Mouse (Mus musculus): Measurements from ENCODE around the gene Stpg4. TPM values are rescaled to one million over a fixed set of nuclear protein-coding genes. Genes with fewer than 3 reads are reported as not detected.

Stpg4 gene
- total RNA-seq, 4 experiments from 2014 or later: not detected

DNA sequence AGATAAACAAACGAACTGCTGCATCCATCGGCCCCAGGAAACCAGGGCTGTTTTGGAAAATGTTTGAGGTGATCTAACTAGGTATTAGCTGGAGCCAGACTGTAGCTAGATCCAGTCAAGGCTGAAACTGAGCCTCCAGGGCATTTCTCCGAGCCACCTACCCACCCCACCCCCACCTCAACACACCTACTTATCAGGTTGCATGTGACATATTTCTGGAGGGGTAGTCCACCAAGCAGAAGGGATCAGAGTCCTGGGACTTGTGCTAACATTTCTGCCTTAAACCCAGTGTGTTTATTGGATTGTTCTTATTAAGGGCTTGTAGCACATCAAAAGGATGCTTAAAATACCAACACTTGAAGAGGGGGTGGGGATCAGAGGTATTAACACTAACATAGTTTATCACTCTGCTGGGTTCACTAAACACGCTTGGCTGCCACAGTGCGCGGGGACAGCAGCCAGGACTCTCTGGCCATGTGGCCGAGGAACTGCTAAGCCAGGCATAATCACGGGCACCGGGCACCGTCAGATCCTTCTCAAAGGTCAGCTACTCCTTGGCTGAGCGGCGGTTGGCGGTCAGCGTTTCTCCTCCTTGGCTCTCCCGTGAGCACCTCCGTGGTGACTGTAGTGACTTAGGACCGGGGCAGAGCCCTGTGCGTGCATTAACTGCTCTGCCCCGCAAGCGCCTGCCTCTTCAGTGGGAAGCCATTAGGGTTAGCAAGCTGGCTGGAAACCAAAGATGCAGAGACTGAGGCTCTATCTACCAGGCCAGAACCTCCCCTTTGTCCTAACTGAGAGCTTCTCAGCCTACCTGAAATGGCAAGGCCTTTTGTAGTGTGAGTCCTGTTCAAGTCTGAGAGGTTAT, 76.1 kb downstream of the Stpg4 start:
- DNase-seq (ENCODE audit: low spot score in 2 of 2): peak; percentile 79 to 91

DNA sequence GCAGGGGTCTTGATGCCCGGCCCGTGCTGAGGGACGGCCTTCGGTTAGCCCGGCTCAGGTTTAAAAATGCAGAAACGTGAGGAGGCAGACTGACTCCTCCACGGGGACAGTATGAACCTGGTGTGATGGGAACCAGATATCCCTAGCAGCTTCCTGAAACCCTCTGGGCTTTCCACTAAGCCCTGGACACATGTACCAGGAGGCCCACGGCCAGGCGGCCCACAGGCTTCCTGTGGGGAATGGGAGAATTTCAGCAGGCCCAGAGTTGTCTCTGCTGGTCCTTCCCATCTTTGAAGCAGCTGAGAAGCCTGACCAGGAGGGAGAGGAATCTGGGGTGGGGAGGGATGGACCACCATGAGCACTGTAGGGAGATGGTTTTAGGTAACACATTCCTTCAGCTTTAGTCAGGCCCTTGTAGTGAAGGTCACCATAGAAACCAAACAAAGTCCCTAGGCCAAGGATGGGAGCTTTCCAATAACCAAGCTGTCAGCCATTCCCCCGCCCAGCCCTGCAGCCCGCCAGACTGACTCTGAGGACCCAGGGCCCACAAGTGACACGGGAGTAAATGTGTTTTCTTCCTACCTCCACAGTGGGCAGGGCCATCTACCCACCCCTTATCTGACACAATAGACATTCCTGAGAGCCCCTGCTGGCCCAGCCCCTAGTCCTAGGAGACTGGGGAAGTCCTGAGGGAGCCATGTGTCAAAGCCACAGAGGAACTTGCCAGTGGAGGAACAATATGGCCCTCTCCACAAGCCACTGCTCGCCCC, 76.9 kb downstream of the Stpg4 start:
- DNase-seq (ENCODE audit: low spot score in 2 of 2): peak; percentile 59 to 69

DNA sequence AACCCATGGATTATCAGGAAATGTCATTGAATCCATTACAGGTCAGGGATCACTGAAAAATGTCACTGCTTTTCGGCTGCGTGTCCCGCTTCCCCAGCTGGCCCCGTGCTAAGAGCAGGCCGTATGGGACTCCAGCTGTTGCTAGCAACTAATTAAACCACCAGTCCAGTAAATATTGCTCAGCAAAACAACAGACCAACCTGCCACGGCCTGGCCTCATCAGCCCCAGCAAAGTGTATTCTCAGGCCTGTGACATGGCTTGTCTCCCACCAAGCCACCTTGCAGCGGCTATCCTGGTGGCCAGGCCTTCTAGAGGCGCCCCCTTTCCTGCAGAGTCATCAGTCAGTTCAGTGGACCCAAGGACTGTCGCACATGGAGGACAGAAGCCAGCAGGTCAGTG, 78.0 kb downstream of the Stpg4 start:
- no peak for DNase-seq (ENCODE audit: low spot score in 2 of 2)

DNA sequence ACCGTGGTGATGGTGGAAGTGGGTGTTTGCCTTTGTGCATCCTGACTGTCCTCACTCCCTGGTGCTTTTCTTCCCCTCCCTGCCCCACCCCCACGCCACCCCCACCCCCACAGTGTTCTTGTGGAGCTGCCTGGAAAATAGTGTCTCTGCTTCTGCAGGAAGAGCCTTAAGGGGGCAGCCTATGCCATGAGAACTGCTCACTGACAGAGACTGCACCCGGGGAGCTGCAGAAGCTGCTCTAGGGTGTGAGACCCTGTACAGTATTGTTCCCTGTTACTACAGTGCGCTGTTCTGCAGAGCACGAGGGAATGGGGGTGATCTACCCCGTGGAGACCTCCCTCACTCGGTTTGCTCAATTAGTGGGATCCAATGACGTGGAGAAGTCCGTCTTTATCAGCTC, 78.5 kb downstream of the Stpg4 start:
- DNase-seq (ENCODE audit: low spot score in 2 of 2): no peak

DNA sequence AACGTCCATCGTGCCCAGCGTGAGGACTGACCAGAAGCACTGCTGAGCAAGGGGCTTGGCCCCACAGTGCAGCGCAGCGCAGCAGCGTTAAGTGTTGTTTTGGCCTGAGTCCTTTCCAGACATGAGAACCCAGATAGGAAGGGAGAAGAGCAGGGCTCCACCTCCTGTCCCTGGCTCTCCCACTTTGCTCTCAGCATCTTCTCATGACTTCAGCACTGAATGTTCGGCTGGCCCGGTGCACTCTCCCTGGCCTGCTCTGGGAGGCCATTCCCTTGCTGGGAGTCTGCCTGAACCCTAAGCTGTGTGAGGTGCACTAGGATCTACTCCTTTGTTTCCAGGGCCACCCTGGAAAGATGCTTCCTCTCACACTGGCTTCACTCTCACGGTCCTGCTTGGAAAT, 79.2 kb downstream of the Stpg4 start:
- no peak for DNase-seq (ENCODE audit: low spot score in 2 of 2)

DNA sequence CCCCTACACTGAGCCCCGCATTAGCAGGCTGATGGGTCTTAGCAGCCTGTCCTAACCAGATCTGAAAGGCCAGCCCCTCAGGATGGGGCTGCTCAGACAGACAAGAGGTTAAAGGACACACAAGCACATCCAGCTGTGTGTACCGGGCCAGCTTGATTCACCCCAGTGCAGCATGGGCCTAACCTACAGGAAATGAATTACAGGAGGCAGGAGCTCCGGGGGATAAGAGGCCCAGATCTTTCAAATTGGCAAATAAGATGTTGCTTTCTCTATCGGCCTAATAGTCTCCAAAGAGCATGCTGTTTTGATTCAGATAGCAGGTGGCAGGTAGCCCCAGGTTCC, 82.3 kb downstream of the Stpg4 start:
- DNase-seq (ENCODE audit: low spot score in 2 of 2): no peak

DNA sequence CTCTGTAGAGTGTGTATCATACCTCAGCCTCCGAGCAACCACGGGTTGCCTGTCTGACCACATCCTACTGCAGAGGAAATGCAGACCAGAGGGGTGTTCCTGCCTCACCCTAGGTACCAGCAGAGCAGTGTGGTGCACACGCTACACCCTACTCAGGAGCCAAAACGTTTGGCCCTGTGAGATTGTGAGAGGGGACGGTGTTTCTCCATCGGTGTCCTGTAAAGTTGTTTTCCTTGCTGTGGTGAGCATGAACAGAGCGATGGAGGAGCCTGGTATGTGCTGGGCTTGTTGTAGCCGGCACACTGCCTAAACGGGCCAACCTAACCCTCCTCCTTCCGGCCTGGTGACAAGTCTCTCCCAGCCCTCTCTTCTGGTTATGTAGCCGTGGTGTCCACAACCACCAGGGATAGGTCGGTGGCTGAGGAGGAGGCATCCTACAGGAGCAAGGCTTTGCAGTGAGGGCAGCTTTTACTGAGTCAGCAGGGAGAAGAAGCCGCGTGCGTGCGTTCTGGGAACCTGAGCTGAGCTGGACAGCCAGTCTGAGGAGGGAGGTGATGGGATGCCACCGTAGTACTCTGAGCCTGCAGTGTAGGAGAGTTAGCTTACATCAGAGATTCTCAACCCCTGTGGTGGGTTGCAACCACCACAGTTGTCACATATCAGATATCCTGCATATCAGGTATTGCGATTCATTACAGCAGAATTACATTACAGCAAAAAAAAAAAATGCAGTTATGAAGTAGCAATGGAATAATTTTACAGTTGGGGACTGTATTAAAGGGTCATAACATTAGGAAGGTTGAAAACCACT, 82.9 kb downstream of the Stpg4 start:
- DNase-seq (ENCODE audit: low spot score in 2 of 2): peak; percentile 56 to 59

DNA sequence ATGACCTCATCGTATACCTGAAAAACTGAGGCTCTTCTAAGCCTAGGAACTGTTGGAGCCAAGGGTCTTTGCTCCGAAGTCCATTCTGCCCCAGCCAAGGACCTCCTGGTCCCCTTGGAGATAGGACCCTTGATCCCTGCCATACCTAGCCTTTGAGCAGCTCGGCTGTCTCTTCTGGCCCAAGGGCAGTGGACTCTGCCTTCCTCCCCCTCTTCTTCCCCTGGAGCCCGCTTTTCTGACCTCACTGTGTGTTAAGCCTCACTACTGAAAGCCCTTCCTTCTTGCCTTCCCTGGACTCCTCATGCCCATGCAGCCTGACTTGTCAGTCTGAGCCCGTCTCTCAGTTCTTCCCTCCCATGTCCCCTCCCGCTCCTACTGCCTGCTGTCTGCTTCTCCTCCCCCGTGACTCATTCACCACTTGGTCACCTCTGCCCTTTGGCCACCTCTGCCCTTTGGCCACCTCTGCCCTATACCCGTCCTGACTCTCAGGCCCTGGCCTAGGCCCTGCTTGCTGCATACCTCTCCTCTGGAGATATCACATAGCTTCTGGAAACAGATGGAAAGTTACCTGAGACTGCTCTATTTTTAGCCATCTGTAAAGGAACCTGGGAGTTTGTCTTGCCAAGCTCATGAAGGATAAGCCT, 84.4 kb downstream of the Stpg4 start:
- peak in 1 of 2 experiments; percentile 70 for DNase-seq (ENCODE audit: low spot score in 2 of 2)

Other genes starting within 250 kb of the Stpg4 start
- 10 to 100 TPM; 21.3 to 23.9 (median 23.1) TPM for gene Mcfd2, start 161.8 kb downstream of the Stpg4 start, total RNA-seq (2022)
- 1 to 10 TPM; 8.2 to 9.4 (median 9.1) TPM for gene Ttc7, start 144.9 kb downstream of the Stpg4 start, total RNA-seq (2022)
- 100 to 1,000 TPM; 155 to 194 (median 178) TPM for gene Calm2, start 19.2 kb upstream of the Stpg4 start, total RNA-seq (2022)
- gene Epcam, start 208.2 kb upstream of the Stpg4 start, total RNA-seq (2022): not detected
- gene Msh2, start 244.6 kb upstream of the Stpg4 start, total RNA-seq (2022): 10 to 100 TPM in 3 of 4 experiments, 1 to 10 TPM in 1; 9.7 to 14.3 (median 12.0) TPM

Data from gastrocnemius, adult 8-10 months (tissue).